Mouse (Mus musculus) embryo, embryonic 9.5 days (tissue): ENCODE measurements at regions not wholly inside any gene's neighbourhood (a gene's known extent, or its start where the extent isn't known, plus 50 kb on each side); places are given as distances from the start of the nearest gene placed in this dataset.

Experiments
- DNase-seq: peaks from one replicate; pipeline ENCODE4 v3.0.0-alpha.2; 2017; ENCODE audit errors: extremely low spot score

DNA sequence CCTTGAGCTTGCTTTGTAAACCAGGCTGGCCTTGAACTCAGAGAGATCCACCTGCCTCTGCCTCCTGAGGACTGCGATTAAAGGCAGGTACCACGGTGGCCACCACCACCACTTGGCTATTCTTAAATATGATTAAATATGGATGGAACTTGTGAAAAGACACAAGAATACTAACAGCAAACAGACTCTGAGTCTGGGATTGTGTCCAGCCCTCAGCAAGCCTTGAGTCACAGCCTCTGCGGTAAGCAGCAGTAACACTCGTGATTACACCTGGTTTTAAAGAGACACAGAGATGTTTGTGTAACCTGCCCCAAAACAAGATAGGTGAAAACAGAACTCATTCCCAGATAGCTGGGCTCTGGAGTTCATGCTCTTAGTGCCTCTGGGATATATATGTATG is 263.4 kb downstream of the Mreg start:
- no peak for DNase-seq

DNA sequence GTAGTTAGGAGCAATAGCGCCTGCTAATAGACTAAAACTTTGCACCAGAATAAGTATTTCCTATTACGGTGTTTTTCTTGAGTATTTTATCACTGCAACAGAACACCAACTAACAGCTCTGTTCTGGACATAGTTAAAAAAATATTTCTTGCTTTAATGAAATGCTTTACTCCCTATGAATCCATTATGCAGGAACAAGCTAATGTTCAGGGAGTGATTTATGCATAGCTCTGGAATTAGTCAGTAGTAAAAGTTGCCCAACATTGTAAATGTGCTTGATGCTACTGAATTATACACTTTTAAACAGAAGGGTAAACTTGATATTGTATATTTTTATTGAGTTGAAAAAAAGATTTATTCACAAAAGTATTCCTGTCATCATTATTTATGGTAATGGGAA is 264.6 kb downstream of the Mreg start:
- no peak for DNase-seq

DNA sequence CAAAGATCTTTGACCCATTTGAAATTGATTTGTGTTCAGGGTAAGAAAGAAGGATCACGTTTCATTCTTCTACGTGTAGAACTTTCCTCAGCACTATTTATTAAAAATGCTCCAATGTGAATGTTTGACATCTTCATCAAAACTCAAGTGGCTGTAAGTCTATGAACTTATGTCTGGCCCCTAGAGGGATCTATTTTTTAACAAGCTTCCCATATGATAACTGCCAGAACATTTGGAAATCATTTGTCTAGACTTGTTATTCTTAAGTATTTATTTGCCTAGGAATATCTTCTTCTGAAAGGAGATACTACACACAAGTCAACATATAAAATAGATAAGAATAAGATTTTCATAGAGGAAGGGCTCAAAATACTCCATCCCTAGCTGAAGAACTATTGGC is 265.2 kb downstream of the Mreg start:
- DNase-seq, result no peak

DNA sequence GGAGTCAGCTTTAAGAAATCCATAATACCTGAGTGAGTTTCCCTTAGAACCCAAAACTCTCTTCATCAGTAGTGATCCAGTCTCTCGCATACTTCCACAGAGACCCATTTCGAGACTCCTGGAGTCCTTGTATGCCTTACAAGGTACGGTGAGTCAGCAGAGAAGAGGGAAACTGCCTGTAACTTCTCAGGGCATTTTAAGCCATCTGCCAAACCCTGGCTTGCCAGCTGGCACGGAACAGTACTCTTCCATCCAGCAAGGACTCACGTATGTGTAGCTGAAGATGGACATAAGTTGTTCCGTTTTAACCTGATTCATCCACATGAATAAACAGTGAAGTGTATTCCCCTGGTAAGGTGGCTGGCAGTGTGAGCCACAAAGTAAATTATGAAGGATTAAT is 267.0 kb downstream of the Mreg start:
- DNase-seq, result no peak

DNA sequence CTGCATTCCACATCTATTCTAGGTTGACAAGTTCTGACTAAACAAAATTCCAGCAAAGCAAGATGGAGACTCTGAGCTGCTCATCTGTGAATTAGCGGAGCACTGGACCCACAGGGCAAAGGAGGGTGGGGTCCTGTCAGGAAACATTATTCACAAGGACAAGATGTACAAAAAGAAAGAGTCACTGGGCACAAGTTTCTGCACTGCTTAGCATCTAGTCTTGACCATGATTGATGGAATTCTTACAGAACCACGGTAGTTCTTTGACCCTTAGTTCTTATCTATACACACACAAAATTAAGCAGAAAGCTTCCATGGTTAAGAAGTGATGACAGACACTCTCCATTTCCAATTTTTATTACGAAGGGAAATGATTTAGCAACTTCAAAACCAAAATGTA is 267.6 kb downstream of the Mreg start:
- no peak for DNase-seq

DNA sequence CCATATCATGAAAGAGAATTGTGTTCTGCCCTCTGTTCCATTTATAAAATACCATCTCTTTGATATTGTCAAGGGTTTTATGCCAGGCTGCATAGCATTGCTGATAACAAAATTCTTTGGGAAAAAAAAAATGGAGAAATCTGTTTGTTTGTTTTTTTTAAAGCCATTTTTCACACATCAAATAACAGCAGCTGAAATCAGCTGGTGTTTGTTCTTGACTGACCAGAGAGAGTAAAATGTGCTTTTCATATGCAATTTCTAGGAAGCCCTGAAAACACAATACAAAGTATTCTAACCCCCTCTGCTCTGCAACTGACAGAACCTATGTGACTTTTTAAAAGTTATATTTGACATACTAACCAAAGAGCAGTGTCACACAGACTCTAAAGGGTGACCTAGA is 270.0 kb downstream of the Mreg start:
- DNase-seq, result no peak

DNA sequence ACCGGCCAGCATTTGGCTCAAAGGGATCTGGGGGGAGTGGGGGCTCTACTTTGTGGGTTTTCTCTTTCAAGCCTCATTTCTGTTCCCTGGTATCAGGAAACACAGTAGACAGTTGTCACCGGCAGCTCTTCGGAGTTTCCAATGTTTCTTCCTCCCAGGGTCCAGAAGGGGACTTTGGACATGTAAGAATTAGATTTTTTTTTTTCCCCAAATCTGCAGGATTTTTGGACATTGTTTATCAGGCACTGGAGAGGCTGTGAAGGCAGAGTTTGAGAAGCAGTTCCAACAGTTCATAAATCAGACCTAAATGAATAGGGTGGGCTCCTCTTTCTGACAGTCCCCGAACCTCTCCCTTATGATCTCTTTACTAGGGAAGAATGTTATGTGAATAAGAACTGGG is 270.4 kb downstream of the Mreg start:
- DNase-seq, result no peak

DNA sequence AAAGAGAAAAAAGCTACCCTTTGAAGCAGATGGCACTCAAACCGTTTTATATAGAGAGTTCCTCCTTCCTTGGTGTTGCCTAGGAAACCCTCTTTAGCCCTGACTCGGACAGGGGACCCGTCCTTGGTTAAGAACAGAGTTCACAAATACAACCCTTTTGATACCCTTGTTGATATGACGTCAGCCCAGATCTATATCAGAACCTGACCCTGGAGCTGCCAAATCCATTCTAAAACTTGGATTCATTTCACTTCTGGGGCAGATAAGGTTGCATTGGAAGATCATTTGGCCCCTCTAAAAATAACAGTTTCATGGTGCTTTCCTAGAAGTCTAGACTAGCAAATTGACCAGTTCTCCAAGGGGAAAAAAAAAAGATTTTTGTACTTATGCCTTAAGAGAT is 271.2 kb downstream of the Mreg start:
- DNase-seq, result no peak

DNA sequence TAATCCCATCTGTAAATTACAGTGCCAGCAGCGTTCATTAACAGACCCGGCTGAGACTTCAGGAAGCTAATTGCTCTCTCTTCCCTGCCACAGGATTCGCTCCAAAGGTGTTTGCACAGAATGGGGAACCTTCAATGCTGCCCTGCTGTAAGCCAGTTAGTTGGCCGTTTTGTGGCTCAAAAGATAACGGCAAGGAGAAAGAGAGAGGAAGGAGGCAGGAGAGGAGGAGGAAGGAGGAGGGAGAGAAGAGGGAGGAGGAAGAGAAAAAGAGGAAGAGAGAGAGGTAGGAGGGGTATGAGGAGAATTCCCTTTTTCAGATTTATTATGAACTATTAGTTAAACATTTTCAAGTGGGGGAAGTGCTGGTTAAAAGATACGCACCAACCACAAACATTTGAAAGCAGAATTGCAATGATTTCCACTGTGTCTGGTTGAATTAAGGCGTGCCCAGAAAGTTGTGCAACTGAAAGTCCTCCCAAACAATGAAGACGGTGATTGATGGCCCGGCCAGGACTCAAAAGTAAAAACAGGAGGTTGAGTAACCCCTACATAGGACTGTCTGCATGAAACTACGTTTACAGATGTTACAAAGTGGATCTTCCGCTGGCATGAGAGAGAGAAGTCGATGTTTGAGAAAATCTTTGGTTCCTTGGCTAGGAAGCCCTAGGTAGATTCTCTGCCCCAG is 273.6 kb downstream of the Mreg start:
- no peak for DNase-seq

DNA sequence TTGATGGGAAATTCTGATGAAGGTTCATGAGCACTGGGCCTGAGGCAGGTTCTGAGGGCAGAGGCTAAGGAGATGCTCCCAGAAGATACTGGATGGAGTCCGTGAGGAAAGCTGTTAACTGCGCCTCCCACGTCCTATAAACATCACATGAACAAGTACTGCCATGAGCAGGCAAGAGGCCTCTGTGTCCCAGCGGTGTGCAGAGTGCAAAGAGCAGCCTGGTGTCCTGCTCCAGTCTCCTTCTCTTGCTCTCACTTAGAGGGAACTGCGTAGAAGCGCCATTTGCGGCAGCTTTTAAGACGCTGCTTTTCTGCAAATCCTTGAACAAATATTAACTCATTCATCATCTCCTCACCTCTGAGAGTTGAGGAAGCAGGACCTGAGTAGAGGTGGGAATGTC is 274.2 kb downstream of the Mreg start:
- no peak for DNase-seq

DNA sequence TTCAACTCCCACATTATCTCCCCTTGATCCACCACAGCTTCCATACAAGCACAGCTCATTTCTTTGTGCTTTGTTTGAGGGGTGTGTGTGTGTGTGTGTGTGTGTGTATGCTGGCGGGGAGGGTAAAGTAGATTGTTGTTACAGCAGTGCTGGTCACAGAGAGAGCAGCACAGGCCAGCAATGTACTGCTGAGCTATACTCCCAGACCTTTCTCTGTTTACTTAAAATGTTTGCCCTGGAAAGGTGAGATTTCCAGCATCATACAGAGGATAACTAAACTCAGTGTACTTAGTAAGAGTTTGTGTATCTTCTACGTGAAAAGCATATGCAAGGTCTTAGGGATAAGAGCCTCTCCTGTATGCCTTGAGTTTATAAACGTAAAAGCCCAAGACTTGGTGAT is 274.9 kb downstream of the Mreg start:
- no peak for DNase-seq

DNA sequence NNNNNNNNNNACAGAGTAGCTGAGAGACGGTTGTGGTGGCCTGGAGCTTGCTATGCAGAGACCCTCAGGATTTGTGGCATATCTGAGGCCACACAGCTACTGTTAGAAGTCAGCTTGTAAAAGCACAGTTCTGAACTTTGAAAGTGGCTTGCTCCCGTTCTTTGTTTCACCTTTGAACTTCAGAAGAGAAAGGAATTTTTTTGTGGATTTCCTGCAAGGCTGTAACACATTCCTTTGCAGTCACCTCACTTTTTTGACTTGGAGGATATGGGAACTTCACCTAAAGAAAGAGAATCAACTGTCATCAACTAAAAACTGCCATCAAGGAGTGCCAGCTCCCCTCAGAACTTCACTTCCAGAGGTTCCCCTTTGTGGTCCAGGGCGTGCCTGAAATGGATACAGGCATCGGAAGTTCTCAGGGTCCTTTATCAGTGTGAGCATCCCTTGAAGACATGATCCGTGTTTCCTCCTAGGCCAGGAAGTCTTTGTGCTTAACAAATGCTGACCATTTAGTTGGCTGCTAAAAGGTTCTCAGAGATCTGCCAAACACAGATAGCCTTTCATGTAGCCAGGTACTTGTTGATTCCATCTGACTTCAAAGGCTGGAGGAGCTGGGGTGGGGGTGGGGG is 275.5 kb downstream of the Mreg start:
- DNase-seq, result no peak

DNA sequence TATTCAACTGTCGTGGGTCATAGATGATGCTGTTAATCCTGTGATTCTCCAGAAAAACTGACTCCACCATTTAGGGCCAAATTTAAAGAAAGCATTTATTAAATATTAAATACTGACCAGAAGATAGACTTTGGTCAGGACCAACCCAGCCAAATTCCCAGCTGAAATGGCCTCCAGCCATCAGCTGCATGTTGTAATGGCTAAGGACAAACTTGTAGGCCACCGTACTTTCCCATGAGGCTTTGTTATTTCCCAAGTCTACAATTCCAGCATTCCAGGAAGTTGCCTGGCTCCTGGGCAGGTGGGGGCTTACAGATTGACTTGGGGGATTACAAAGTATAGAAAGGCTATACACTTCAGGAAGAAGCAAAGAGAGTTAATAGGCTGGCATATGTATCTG is 272.5 kb upstream of the Fn1 start:
- no peak for DNase-seq

DNA sequence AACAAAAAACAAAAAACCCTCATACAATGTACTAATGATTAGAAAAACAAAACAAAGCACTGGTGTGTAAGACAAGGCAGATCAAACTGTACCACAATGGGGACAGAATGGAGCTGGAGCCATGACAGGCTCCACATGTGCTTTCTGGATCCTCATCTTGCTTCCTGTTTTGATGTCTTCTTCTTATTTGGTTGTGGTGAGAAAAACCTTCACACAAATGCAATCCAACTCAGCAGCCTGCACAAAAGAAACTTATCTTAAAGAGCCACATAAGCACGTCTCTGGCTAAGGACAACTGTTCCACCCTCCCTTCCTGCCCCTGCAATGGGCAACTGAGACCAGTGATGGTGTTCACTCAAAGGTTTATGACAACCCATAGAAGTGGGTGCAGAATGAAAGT is 271.9 kb upstream of the Fn1 start:
- DNase-seq, result no peak

DNA sequence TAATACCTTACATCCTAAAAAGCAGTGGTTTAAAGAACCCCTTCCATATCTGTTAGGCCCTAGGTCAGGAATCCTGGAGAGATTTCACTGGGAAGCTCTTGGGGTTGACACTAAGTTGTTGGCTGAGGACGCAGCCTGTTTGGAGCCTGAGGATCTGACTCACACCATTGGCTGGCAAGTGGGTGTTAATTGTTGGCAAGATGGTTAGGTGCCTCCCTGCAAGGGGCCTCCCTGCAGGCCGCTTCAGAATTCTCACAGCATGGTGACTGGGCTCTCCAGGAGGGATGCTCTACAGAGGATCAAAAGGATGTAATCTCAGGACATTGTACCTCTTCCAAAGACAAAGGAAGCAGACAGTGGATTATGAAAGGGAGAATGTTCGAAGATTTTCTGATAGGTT is 270.7 kb upstream of the Fn1 start:
- no peak for DNase-seq

DNA sequence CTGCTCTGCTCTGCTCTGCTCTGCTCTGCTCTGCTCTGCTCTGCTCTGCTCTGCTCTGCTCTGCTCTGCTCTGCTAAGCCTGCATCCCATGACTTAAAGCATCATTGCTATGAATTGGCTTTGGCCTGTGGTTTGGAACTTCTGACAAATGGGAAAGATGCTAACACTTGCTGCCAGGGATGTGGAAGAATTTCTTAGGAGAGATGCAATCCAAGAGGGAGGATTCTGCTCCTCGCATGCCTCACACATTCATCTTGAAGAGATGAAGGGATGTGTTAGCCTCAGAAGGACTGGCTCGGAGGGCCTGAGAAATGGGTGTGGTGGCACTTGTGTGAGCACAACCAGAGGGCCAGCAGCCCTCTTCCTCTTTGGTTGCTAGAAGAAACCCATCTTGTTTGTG is 268.5 kb upstream of the Fn1 start:
- no peak for DNase-seq

DNA sequence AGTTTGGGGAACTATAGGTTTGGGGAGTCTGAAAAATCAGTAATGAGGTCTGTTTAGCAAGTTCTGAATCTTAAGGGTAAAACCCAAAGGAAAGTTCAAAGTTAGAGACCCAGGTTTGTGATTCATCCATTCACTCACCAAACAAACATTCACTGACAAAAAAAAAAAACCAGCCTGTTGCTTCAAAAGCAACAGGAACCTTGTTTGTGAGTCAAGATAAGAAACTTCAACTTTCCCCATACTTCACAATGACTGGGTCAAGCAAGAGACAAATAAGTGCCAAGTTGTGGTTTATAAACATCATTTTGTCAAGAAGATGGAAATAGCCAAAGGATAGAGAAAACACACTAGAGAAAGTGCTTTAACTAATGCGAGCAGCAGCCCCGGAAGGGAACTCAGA is 266.9 kb upstream of the Fn1 start:
- no peak for DNase-seq

DNA sequence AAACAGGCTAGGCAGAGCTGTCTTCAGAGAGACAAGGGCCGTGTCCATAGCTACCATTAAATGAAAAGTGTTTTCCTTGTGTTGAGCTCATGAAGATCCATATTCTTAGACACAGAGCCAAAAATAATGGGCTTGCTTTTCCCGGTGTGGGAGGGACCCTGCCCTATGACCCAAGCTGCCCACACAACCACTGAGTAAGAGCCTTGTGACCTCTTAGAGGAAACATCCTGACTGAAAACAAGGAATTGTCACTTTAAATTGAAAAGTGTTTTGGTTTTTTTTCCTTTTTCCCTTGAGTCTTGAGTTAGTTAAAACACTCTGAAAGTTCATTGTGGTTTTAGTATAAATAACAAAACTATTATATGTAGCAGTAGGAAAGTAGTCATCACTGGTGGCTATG is 264.0 kb upstream of the Fn1 start:
- no peak for DNase-seq

DNA sequence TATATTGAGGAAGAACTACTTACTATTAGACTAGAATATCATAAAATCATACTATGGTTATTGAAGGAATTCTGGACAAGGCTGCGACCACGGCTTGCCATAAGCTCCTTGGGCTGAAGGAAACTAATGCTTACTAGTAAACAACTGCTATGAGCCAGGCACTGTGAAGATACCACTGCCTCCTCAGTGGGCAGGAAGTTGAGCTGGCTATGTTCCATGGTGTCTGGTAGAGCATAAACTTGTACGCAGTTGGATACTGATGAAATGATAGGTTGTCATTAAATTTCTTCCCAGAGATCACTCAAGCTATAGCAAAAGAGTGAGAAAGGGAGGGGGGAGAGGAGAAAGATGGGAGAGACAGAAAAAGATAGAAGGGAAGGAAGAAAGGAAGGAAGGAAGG is 261.4 kb upstream of the Fn1 start:
- no peak for DNase-seq

DNA sequence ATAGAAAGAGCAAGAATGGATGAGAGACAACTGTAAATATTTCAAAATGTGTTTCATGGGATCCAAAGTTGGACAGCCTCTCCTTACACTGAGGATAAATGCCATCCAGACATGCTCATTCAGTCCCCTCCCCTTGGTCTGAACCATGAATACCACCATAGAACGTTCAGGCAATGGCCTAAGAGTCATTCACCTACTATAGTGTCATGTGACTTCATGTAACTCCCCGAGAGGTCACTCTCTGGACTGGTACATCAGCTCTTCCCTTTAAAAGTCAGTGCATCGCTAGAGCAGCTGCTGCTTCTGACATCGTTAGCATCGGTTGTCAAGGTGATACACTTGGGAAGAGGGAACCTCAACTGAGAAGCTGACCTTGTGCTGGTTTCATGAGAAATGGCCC is 260.2 kb upstream of the Fn1 start:
- no peak for DNase-seq

DNA sequence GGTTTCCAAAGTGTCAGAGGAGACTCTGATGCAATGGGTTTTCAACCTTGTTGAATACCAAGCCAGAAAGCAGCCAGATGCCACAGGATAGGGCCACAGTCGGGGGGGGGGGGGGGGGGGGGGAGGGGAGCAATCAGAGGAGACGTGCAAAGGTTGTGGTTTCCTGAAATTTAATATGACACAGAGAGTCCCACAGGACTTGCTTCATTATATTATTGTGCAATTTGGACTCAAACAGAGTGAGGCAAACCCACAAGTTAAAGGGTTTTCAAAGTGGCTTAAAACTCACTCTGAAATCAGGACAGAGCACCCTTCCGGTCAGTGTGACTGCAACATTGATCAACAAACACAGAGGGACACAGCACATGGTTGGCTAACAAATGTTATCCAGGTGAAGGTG is 259.4 kb upstream of the Fn1 start:
- DNase-seq, result no peak

DNA sequence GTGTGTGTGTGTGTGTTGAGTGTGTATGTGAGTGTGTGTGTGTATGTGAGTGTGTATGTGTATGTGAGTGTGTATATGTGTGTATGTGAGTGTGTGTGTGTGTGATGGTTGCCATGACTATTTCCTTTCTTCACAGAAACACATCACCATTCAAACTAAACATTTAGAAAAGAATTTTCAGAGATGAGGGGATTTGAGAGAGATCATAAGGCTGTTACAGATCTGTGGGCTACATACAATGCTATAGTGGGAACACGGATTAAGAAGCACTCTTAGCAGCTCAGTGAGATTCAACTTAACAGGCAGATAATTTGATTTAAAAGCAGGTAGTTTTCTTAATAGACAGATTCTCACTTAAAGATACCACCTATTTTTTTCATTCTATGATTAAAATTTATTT is 257.1 kb upstream of the Fn1 start:
- no peak for DNase-seq

DNA sequence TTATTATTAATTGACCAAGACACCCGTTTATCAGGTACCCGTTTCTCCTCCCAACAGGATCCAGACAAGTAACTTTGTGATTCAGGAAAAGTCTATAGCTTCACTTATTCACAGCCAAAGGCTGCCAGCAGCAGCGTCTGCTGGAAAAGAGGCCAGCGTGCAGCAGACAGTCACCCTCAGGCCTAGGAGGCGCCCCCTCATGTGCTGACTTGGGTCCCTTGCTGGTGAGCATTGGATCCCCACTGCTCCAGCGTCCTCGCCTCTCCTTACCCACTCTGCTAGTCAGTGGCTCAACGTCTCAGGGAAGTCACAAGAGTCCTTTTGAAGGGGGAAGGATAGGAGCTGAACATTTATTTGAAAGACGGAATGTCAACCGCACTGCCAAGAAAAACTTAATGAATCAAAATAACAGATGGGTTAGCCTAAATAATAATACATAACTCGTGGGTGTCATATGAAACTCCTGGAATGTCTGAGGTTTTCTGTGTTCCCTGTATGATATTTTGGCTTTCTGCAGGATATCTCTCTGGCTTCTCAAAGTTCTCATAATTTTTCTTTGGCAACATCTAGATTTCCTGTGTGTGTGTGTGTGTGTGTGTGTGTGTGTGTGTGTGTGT is 256.6 kb upstream of the Fn1 start:
- no peak for DNase-seq
